Mouse (Mus musculus): ENCODE results near the gene Abhd16b.
A peak's percentile ranks its signal among the peaks of the same experiment; 100 is the strongest.

Abhd16b gene

GRCm38 (mm10) chr2:181487338-181488277 is 5.4 kb upstream of the Abhd16b start:
- no peak for DNase-seq

- DNase-seq, result no peak
Measured at GRCm38 (mm10) chr2:181491432-181492205, 1.4 kb upstream of the Abhd16b start.

- no peak for DNase-seq
Measured at GRCm38 (mm10) chr2:181492206-181492605, 800 bp upstream of the Abhd16b start.

- DNase-seq, result peak in 1 of 2 experiments; percentile 45
Measured at GRCm38 (mm10) chr2:181494266-181494945, 1.4 kb downstream of the Abhd16b start.

- DNase-seq, result peak in 1 of 2 experiments; percentile 42
Measured at GRCm38 (mm10) chr2:181495845-181496244, 2.8 kb downstream of the Abhd16b start.

- DNase-seq, result peak; percentile 40 to 65
Measured at GRCm38 (mm10) chr2:181496281-181496680, 3.3 kb downstream of the Abhd16b start.

- peak; percentile 94 to 97 for DNase-seq
Measured at GRCm38 (mm10) chr2:181496831-181497547, 4.0 kb downstream of the Abhd16b start, which contains the start of gene Tpd52l2. TSS of gene Tpd52l2 (plus strand) at chr2:181497142.

GRCm38 (mm10) chr2:181497548-181497875 is 4.5 kb downstream of the Abhd16b start:
- DNase-seq, result no peak

GRCm38 (mm10) chr2:181498644-181499043 is 5.6 kb downstream of the Abhd16b start:
- no peak for DNase-seq

- DNase-seq, result no peak
Measured at GRCm38 (mm10) chr2:181509191-181509590, 16.2 kb downstream of the Abhd16b start.

GRCm38 (mm10) chr2:181511231-181511630 is 18.2 kb downstream of the Abhd16b start:
- no peak for DNase-seq

GRCm38 (mm10) chr2:181519201-181519600 is 26.2 kb downstream of the Abhd16b start:
- DNase-seq, result no peak

- DNase-seq, result peak; percentile 98
Measured at GRCm38 (mm10) chr2:181520118-181520935, 27.3 kb downstream of the Abhd16b start, which contains the start of gene Dnajc5. TSS of gene Dnajc5 (plus strand) at chr2:181520485.

GRCm38 (mm10) chr2:181520936-181521227 is 27.9 kb downstream of the Abhd16b start:
- DNase-seq, result no peak

- DNase-seq, result no peak
Measured at GRCm38 (mm10) chr2:181521491-181521890, 28.5 kb downstream of the Abhd16b start.

- DNase-seq, result peak; percentile 22 to 55
Measured at GRCm38 (mm10) chr2:181522811-181523210, 29.8 kb downstream of the Abhd16b start.

GRCm38 (mm10) chr2:181525526-181525925 is 32.5 kb downstream of the Abhd16b start:
- DNase-seq, result no peak

GRCm38 (mm10) chr2:181529076-181529475 is 36.1 kb downstream of the Abhd16b start:
- no peak for DNase-seq

GRCm38 (mm10) chr2:181532589-181532988 is 39.6 kb downstream of the Abhd16b start:
- no peak for DNase-seq

- no peak for DNase-seq
Measured at GRCm38 (mm10) chr2:181536410-181536809, 43.4 kb downstream of the Abhd16b start.

GRCm38 (mm10) chr2:181537444-181538047 is 44.5 kb downstream of the Abhd16b start:
- peak in 1 of 2 experiments; percentile 32 for DNase-seq
